8 mouse cellular contexts compared by ENCODE assay signal in genomic region chr11:75147106-75147845, GRCm38 (mm10). TPM values are rescaled to one million over a fixed set of nuclear protein-coding genes. Genes with fewer than 3 reads are reported as not detected.
DNase-seq lines count a peak whose midpoint lies in the region; ATAC-seq lines count a peak whose summit lies in the region.

No protein-coding gene starts in this region.

- no peaks in the 10 kb centered on the region for H3K27me3 ChIP-seq in heart, embryonic 10.5 days (ENCODE audit: insufficient read depth, poor library complexity, severe bottlenecking)
- H3K27me3 ChIP-seq in stomach, embryonic 16.5 days (ENCODE audit: control insufficient read depth, insufficient read depth, low read length) = no peaks in the 10 kb centered on the region

- 58% methylated on average over 11 of the region's 11 CpGs for WGBS in heart, embryonic 10.5 days
- 17% methylated on average over 11 of the region's 11 CpGs for WGBS in stomach, embryonic 16.5 days

- H3K4me2 ChIP-seq in stomach, embryonic 16.5 days (ENCODE audit: low read depth, low read length) = peak overlapping the region; percentile 1; the same call in 1 of the 2 replicates

- H3K27ac ChIP-seq in heart, embryonic 10.5 days = peak overlapping the region; percentile 84
- H3K27ac ChIP-seq in stomach, embryonic 16.5 days (ENCODE audit: low read length) = peak overlapping the region; percentile 95

- intact Hi-C loops in heart, postnatal 14 days (cut with DNase I) = no loop called here

- DNase-seq in heart, embryonic 10.5 days (ENCODE audit: low spot score) = no peak
- no peak for DNase-seq in heart, adult 9 months (ENCODE audit: low spot score in 2 of 2)
- peak; percentile 56 to 72 for DNase-seq in adrenal gland, postnatal 36 days
- peak; percentile 47 to 51 for DNase-seq in heart, postnatal 14 days
- peak; percentile 55 for DNase-seq in liver
- DNase-seq in left cerebral cortex, adult 8-10 months (ENCODE audit: low spot score in 2 of 2) = no peak
- no peak for DNase-seq in frontal cortex, postnatal 25 days (ENCODE audit: low spot score in 2 of 2)

- peak; percentile 74 for ATAC-seq in stomach, embryonic 16.5 days (ENCODE audit: insufficient read depth, low FRiP score)

- peaks cover 47% of the 10 kb centered on the region for H3K36me3 ChIP-seq in heart, embryonic 10.5 days
- H3K36me3 ChIP-seq in stomach, embryonic 16.5 days (ENCODE audit: control insufficient read depth, insufficient read depth, low read length) = peaks cover 2% of the 10 kb centered on the region; the same call in 1 of the 2 replicates

- no peaks in the 10 kb centered on the region for H3K9me3 ChIP-seq in heart, embryonic 10.5 days
- H3K9me3 ChIP-seq in stomach, embryonic 16.5 days (replicated peaks; ENCODE audit: control insufficient read depth, low read length) = no peaks in the 10 kb centered on the region

- peaks cover 28% of the 10 kb centered on the region for H3K4me1 ChIP-seq in heart, embryonic 10.5 days
- H3K4me1 ChIP-seq in stomach, embryonic 16.5 days (ENCODE audit: control insufficient read depth, insufficient read depth, low read length) = peaks cover 24% of the 10 kb centered on the region

- peak overlapping the region; percentile 57 for H3K9ac ChIP-seq in stomach, embryonic 16.5 days (ENCODE audit: low read length)

- H3K4me3 ChIP-seq in heart, embryonic 10.5 days = no peak overlapping the region
- H3K4me3 ChIP-seq in stomach, embryonic 16.5 days (replicated peaks; ENCODE audit: low read length) = no peak overlapping the region

RNA-seq across cellular contexts. Expression of gene Hic1, which starts 22.0 kb away (rescaled TPM):
- 1.9 and 2.1 TPM in 2 replicates for polyA plus RNA-seq in heart, embryonic 10.5 days (2016; fragmentation: Nextera tagmentation; extraction: Ambion mirVana)
- 1 to 10 TPM; 8.3 to 9.0 TPM for total RNA-seq in adrenal gland, postnatal 36 days (2021)
- 10 to 100 TPM; 22.7 to 26.3 TPM for total RNA-seq in heart, postnatal 14 days (2021)
- 5.1 and 5.9 TPM in 2 replicates for polyA plus RNA-seq in stomach, embryonic 16.5 days (2015; fragmentation: Nextera tagmentation; extraction: Ambion mirVana)
- total RNA-seq in left cerebral cortex, adult 8-10 months (2022) = 1 to 10 TPM; 3.2 to 3.7 (median 3.4) TPM

RNA-seq across cellular contexts. Expression of gene Ovca2, which starts 31.4 kb away (rescaled TPM):
- 24.0 and 29.0 TPM in 2 replicates for polyA plus RNA-seq in heart, embryonic 10.5 days (2016; fragmentation: Nextera tagmentation; extraction: Ambion mirVana)
- 10 to 100 TPM; 20.7 to 22.4 TPM for total RNA-seq in adrenal gland, postnatal 36 days (2021)
- total RNA-seq in heart, postnatal 14 days (2021) = 1 to 10 TPM; 7.1 TPM
- 19.4 and 23.2 TPM in 2 replicates for polyA plus RNA-seq in stomach, embryonic 16.5 days (2015; fragmentation: Nextera tagmentation; extraction: Ambion mirVana)
- total RNA-seq in left cerebral cortex, adult 8-10 months (2022) = 10 to 100 TPM; 12.8 to 13.5 (median 13.2) TPM

RNA-seq across cellular contexts. Expression of gene Dph1, which starts 43.8 kb away (rescaled TPM):
- 26.8 and 28.0 TPM in 2 replicates for polyA plus RNA-seq in heart, embryonic 10.5 days (2016; fragmentation: Nextera tagmentation; extraction: Ambion mirVana)
- 10 to 100 TPM; 29.8 to 30.6 TPM for total RNA-seq in adrenal gland, postnatal 36 days (2021)
- total RNA-seq in heart, postnatal 14 days (2021) = 1 to 10 TPM; 9.9 TPM
- polyA plus RNA-seq in stomach, embryonic 16.5 days (2015; fragmentation: Nextera tagmentation; extraction: Ambion mirVana) = 20.6 and 20.7 TPM in 2 replicates
- total RNA-seq in left cerebral cortex, adult 8-10 months (2022) = 10 to 100 TPM; 22.7 to 28.7 (median 27.0) TPM

RNA-seq across cellular contexts. Expression of gene Rtn4rl1, which starts 46.3 kb away (rescaled TPM):
- 9.7 and 16.6 TPM in 2 replicates for polyA plus RNA-seq in heart, embryonic 10.5 days (2016; fragmentation: Nextera tagmentation; extraction: Ambion mirVana)
- total RNA-seq in adrenal gland, postnatal 36 days (2021) = 10 to 100 TPM; 37.3 to 53.0 TPM
- 10 to 100 TPM; 10.6 to 13.2 TPM for total RNA-seq in heart, postnatal 14 days (2021)
- polyA plus RNA-seq in stomach, embryonic 16.5 days (2015; fragmentation: Nextera tagmentation; extraction: Ambion mirVana) = 1.3 and 1.4 TPM in 2 replicates
- 10 to 100 TPM; 67.2 to 72.6 (median 67.9) TPM for total RNA-seq in left cerebral cortex, adult 8-10 months (2022)

Comparison
In these comparisons a context has a peak if more than half of its experiments do, and no peak if none do; other contexts are left out.
1. DNase-seq: peak in adrenal gland, postnatal 36 days (2 of 2), heart, postnatal 14 days (2 of 2) and liver (single experiment); none in heart, embryonic 10.5 days (single experiment), heart, adult 9 months (0 of 2), left cerebral cortex, adult 8-10 months (0 of 2) and frontal cortex, postnatal 25 days (0 of 2).